ENCODE assay signal across 8 mouse cellular contexts in the genomic region with DNA sequence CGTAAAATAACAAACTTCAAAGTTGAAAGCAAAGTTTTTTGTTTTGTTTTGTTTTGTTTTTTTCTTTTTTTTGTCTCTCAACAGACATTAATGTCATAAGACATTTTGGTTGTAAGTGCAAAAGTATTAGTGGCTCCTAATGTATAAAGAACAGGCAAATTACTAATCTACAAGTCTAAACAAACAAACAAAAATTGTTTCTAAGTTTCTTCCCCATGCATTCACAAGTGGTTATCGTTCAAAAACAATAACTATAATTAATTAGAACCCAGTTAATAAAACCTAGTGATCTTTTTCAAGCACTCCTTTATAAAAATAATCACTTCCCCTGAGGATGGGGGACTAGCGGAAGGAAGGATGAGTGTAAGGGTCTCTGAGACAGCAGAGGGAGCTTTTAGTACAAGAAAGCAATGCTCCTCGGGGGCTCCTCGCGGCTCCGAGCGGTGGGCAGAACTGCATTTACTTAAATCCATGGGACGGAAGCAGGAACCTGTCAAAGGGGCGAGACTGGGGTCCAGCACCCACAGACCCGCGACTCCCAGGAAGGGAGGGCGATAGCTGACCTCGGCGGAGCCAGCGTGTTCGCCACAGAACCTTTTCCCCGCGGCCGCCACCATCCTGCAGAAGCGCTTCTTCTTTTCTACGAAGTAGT. TPM values are rescaled to one million over a fixed set of nuclear protein-coding genes. Genes with fewer than 3 reads are reported as not detected.
DNase-seq lines count a peak whose midpoint lies in the region; ATAC-seq and TF ChIP-seq lines count a peak whose summit lies in the region.

No protein-coding gene starts in this region.

- peak overlapping the region; percentile 86 for H3K27ac ChIP-seq in lung, embryonic 14.5 days (ENCODE audit: low read depth)
- H3K27ac ChIP-seq in forebrain, embryonic 13.5 days, result peak overlapping the region; percentile 85
- peak overlapping the region; percentile 58 for H3K27ac ChIP-seq in liver, embryonic 14.5 days

- H3K4me3 ChIP-seq in lung, embryonic 14.5 days (ENCODE audit: low read depth, low read length), result peak overlapping the region; percentile 86
- H3K4me3 ChIP-seq in forebrain, embryonic 13.5 days, result peak overlapping the region; percentile 85
- H3K4me3 ChIP-seq in liver, embryonic 14.5 days (ENCODE audit: insufficient read depth in 1 of 2, low read depth in 2 of 2, low read length in 2 of 2), result peak overlapping the region; percentile 88 to 98

- no peaks in the 10 kb centered on the region for H3K9me3 ChIP-seq in lung, embryonic 14.5 days (ENCODE audit: low read depth, low read length)
- H3K9me3 ChIP-seq in forebrain, embryonic 13.5 days (replicated peaks), result no peaks in the 10 kb centered on the region
- H3K9me3 ChIP-seq in liver, embryonic 14.5 days (ENCODE audit: control insufficient read depth, low read length), result no peaks in the 10 kb centered on the region

- 1% methylated on average over 22 of the region's 22 CpGs for WGBS in lung, embryonic 14.5 days
- WGBS in forebrain, embryonic 13.5 days, result 3% methylated on average over 22 of the region's 22 CpGs
- 2% methylated on average over 22 of the region's 22 CpGs for WGBS in liver, embryonic 14.5 days (ENCODE audit: insufficient replicate concordance)

- H3K9ac ChIP-seq in lung, embryonic 14.5 days, result peak overlapping the region; percentile 90
- peak overlapping the region; percentile 82 for H3K9ac ChIP-seq in forebrain, embryonic 13.5 days
- peak overlapping the region; percentile 94 for H3K9ac ChIP-seq in liver, embryonic 14.5 days (replicated peaks)

- peak overlapping the region; percentile 56 for H3K4me2 ChIP-seq in lung, embryonic 14.5 days
- H3K4me2 ChIP-seq in forebrain, embryonic 13.5 days, result peak overlapping the region; percentile 83
- H3K4me2 ChIP-seq in liver, embryonic 14.5 days (ENCODE audit: low read depth), result peak overlapping the region; percentile 82

- H3K36me3 ChIP-seq in lung, embryonic 14.5 days (ENCODE audit: insufficient read depth), result peaks cover 28% of the 10 kb centered on the region
- peaks cover 27% of the 10 kb centered on the region for H3K36me3 ChIP-seq in forebrain, embryonic 13.5 days (ENCODE audit: poor library complexity, severe bottlenecking)
- H3K36me3 ChIP-seq in liver, embryonic 14.5 days (replicated peaks; ENCODE audit: control insufficient read depth, insufficient read depth, low read depth), result peaks cover 14% of the 10 kb centered on the region

- peak; percentile 75 for DNase-seq in lung, embryonic 14.5 days
- DNase-seq in lung, postnatal 4 days, result no peak
- peak; percentile 51 for DNase-seq in brain, embryonic 18.5 days (ENCODE audit: low read depth, low spot score)
- DNase-seq in liver, embryonic 14.5 days (ENCODE audit: low read depth in 3 of 3, low spot score in 3 of 3), result no peak
- no peak for DNase-seq in urinary bladder, adult 2 months (ENCODE audit: low spot score)
- no peak for DNase-seq in layer of hippocampus, adult 18-20 months (ENCODE audit: low spot score in 2 of 2)
- DNase-seq in spleen, adult 18-20 months, result no peak

- TF ChIP-seq EP300 in liver, embryonic 14.5 days (IDR thresholded peaks at IDR 0.05; ENCODE audit: low read depth), result no peak

- no peaks in the 10 kb centered on the region for H3K27me3 ChIP-seq in lung, embryonic 14.5 days (ENCODE audit: insufficient read depth, low read length)
- H3K27me3 ChIP-seq in forebrain, embryonic 13.5 days, result no peaks in the 10 kb centered on the region
- H3K27me3 ChIP-seq in liver, embryonic 14.5 days (ENCODE audit: control insufficient read depth, insufficient read depth, low read length), result no peaks in the 10 kb centered on the region

- peak; percentile 75 for ATAC-seq in lung, embryonic 14.5 days (ENCODE audit: insufficient read depth)
- peak; percentile 79 for ATAC-seq in forebrain, embryonic 13.5 days
- ATAC-seq in liver, embryonic 14.5 days (ENCODE audit: insufficient read depth), result peak; percentile 55

- TF ChIP-seq CTCF in lung, embryonic 14.5 days (IDR thresholded peaks at IDR 0.05; ENCODE audit: low read depth), result peak; percentile 18; the same call in 1 of the 2 replicates
- TF ChIP-seq CTCF in liver, embryonic 14.5 days (IDR thresholded peaks at IDR 0.05; ENCODE audit: low read depth), result no peak

- peaks cover 4% of the 10 kb centered on the region; the same call in 1 of the 2 replicates for H3K4me1 ChIP-seq in lung, embryonic 14.5 days (ENCODE audit: insufficient read depth)
- peaks cover 15% of the 10 kb centered on the region for H3K4me1 ChIP-seq in forebrain, embryonic 13.5 days
- peaks cover 2 to 5% of the 10 kb centered on the region in 2 experiments; a peak in 3 of 4 replicates for H3K4me1 ChIP-seq in liver, embryonic 14.5 days (replicated peaks; ENCODE audit: control insufficient read depth in 2 of 2, insufficient read depth in 2 of 2, low read length in 1 of 2)

RNA-seq across cellular contexts. Expression of a gene that starts 0.6 kb away (rescaled TPM):
- polyA plus RNA-seq in lung, embryonic 14.5 days (2014; fragmentation: Nextera tagmentation; extraction: Ambion mirVana), result 30.5 and 30.6 TPM in 2 replicates
- polyA plus RNA-seq in forebrain, embryonic 13.5 days (2015; fragmentation: Nextera tagmentation; extraction: Ambion mirVana), result 28.4 and 29.7 TPM in 2 replicates
- polyA plus RNA-seq in liver, embryonic 14.5 days (2012; rRNA removed), result 4.7 and 7.7 TPM in 2 replicates
- polyA plus RNA-seq in liver, embryonic 14.5 days (2014; fragmentation: Nextera tagmentation; extraction: Ambion mirVana), result 16.1 and 18.9 TPM in 2 replicates
- 3.2 and 3.9 TPM in 2 replicates for polyA plus RNA-seq in urinary bladder, adult 2 months (2012; rRNA removed)
- 1 to 10 TPM; 8.3 to 8.7 TPM for total RNA-seq in layer of hippocampus, adult 18-20 months (2021)

RNA-seq across cellular contexts. Expression of a gene that starts 20.2 kb away (rescaled TPM):
- 24.8 and 25.4 TPM in 2 replicates for polyA plus RNA-seq in lung, embryonic 14.5 days (2014; fragmentation: Nextera tagmentation; extraction: Ambion mirVana)
- 30.7 TPM in 2 replicates for polyA plus RNA-seq in forebrain, embryonic 13.5 days (2015; fragmentation: Nextera tagmentation; extraction: Ambion mirVana)
- polyA plus RNA-seq in liver, embryonic 14.5 days (2012; rRNA removed), result 3.7 and 7.3 TPM in 2 replicates
- 5.2 and 7.8 TPM in 2 replicates for polyA plus RNA-seq in liver, embryonic 14.5 days (2014; fragmentation: Nextera tagmentation; extraction: Ambion mirVana)
- polyA plus RNA-seq in urinary bladder, adult 2 months (2012; rRNA removed), result 23.2 and 23.3 TPM in 2 replicates
- 10 to 100 TPM; 18.5 to 20.9 TPM for total RNA-seq in layer of hippocampus, adult 18-20 months (2021)

RNA-seq across cellular contexts. Expression of a gene that starts 31.4 kb away (rescaled TPM):
- polyA plus RNA-seq in lung, embryonic 14.5 days (2014; fragmentation: Nextera tagmentation; extraction: Ambion mirVana), result 0.22 and 0.96 TPM in 2 replicates
- polyA plus RNA-seq in forebrain, embryonic 13.5 days (2015; fragmentation: Nextera tagmentation; extraction: Ambion mirVana), result 0.36 and 0.58 TPM in 2 replicates
- polyA plus RNA-seq in liver, embryonic 14.5 days (2012; rRNA removed), result 2.2 and 2.6 TPM in 2 replicates
- polyA plus RNA-seq in liver, embryonic 14.5 days (2014; fragmentation: Nextera tagmentation; extraction: Ambion mirVana), result 3.1 TPM in 2 replicates
- 0.32 and 0.50 TPM in 2 replicates for polyA plus RNA-seq in urinary bladder, adult 2 months (2012; rRNA removed)
- not detected for total RNA-seq in layer of hippocampus, adult 18-20 months (2021)

Comparison
In these comparisons a context has a peak if more than half of its experiments do, and no peak if none do; other contexts are left out.
1. DNase-seq: peak in lung, embryonic 14.5 days (single experiment) and brain, embryonic 18.5 days (single experiment); none in lung, postnatal 4 days (0 of 2), liver, embryonic 14.5 days (0 of 3), urinary bladder, adult 2 months (single experiment), layer of hippocampus, adult 18-20 months (0 of 2) and spleen, adult 18-20 months (0 of 2).
2. Peak in every context shown above with its lines, with median percentiles within 50 percentile points of each other: ATAC-seq, H3K27ac ChIP-seq, H3K4me2 ChIP-seq, H3K4me3 ChIP-seq and H3K9ac ChIP-seq.